Mouse (Mus musculus): ENCODE data around the gene Pelo. TPM values are rescaled to one million over a fixed set of nuclear protein-coding genes. Genes with fewer than 3 reads are reported as not detected.
A peak's percentile ranks its signal among the peaks of the same experiment; 100 is the strongest.

Gene Pelo
- polyA plus RNA-seq, 1 experiment from 2014 or later, result 7.0 TPM

DNA sequence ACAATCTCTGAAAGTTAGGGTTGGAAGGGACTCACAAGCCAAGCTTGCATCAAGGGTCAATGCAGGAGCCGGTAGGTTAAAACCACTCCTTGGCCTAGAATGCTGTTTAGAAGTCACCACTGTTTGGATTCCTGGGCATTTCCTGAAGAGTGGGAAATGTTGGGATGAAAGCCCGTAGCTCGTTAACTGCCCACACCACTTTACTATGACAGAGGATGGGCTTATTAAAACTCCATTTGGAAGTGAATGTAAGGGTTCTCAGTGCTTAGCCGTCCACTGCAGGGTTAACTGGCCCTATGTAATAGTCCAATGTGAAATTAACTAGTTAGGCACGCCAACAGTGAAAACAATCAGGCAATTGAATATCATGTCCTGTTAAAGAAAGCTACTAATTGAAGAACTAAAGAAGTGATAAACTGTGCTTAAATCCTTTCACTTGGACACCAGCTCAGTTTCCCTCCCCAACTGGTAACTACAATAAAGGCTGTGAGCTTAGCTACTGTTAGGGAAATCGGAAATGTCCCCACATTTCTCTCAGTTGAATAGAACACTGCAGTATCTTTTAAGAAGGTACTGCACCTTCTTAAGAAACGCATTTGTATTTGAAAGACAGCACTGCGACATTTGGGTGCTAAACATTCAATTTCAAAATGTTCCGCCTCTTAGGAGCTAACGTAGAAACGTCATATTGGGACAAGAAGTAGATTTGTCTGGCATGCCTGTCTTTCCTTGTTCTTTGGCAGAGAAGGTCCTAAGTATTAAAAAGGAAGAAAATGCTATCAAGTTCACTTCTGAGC, 10.6 kb upstream of the Pelo start:
- Histone ChIP-seq H3K4me2 (replicated peaks; ENCODE audit: low read depth, low read length) (peak overlapping the region; percentile 73), H3K4me3 (ENCODE audit: low read length) (peak overlapping the region; percentile 64), H3K27me3 (ENCODE audit: control insufficient read depth, insufficient read depth, low read length) (no peaks in the 10 kb centered on the region), H3K9me3 (ENCODE audit: control insufficient read depth, low read length) (no peaks in the 10 kb centered on the region), H3K27ac (ENCODE audit: low read depth, low read length) (peak overlapping the region; percentile 83; the same call in 1 of the 2 replicates), H3K9ac (ENCODE audit: low read depth, low read length) (peak overlapping the region; percentile 66), H3K36me3 (ENCODE audit: control insufficient read depth, insufficient read depth, low read length) (no peaks in the 10 kb centered on the region), H3K4me1 (ENCODE audit: control insufficient read depth, insufficient read depth, low read length) (0 out of 2 replicates have a peak, but pooled peaks cover 3% of the 10 kb centered on the region)
- 29% methylated on average over 11 of the region's 11 CpGs for whole genome bisulfite sequencing
- no peak for ATAC-seq (ENCODE audit: low FRiP score, low TSS enrichment)

DNA sequence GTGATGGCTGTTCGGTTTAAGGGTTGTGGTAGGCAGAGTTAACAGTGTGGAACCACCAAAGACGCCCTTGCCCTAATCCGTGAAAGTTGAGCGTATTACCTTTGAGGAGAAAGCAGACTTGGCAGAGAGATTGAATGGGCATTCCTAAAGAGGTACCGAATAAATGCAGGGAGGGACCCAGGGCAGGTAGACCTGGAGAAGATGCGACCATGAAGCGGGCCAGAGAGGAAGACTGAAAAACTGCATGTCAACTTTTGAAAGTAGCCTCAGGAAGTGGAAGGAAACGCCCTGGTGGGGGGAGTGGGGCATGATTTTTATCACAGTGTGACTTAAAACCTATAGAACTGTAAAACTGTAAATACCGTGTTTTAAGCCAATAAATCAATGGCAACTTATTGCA, 9.4 kb upstream of the Pelo start:
- 0 out of 2 replicates have a peak, but pooled peaks cover 3% of the 10 kb centered on the region for H3K4me1 ChIP-seq (ENCODE audit: control insufficient read depth, insufficient read depth, low read length)
- ATAC-seq (ENCODE audit: low FRiP score, low TSS enrichment), result no peak

DNA sequence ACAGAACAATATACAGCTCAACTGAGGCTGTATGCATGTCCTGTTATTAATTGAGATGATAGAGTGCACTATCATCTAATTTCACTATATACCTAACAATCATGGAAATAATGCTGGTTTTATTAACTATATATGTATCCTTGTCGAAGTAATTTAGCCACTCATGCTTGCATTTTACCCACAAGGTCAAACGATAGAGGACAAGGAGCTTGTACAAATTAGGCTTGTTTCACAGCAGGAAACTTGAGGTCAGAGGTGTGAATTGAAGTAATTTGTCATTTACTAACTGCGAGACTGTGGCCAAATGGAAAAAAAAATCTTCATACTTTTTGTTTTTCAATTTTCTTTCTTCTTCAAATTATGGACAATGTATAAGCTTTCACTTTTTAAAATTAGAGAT, 8.2 kb upstream of the Pelo start:
- no peak overlapping the region for H3K27ac ChIP-seq (ENCODE audit: low read depth, low read length)
- no peaks in the 10 kb centered on the region for H3K9me3 ChIP-seq (ENCODE audit: control insufficient read depth, low read length)
- H3K4me1 ChIP-seq (ENCODE audit: control insufficient read depth, insufficient read depth, low read length), result 0 out of 2 replicates have a peak, but pooled peaks cover 3% of the 10 kb centered on the region
- H3K36me3 ChIP-seq (ENCODE audit: control insufficient read depth, insufficient read depth, low read length), result no peaks in the 10 kb centered on the region
- no peaks in the 10 kb centered on the region for H3K27me3 ChIP-seq (ENCODE audit: control insufficient read depth, insufficient read depth, low read length)
- ATAC-seq (ENCODE audit: low FRiP score, low TSS enrichment), result no peak
- H3K4me3 ChIP-seq (ENCODE audit: low read length), result no peak overlapping the region
- 62% methylated on average over 3 of the region's 3 CpGs for WGBS
- H3K9ac ChIP-seq (ENCODE audit: low read depth, low read length), result no peak overlapping the region
- H3K4me2 ChIP-seq (replicated peaks; ENCODE audit: low read depth, low read length), result no peak overlapping the region

More for the DNA sequence above, 9.4 kb upstream of the Pelo start:
- 69% methylated on average over 9 of the region's 9 CpGs for WGBS
- H3K27me3 ChIP-seq (ENCODE audit: control insufficient read depth, insufficient read depth, low read length), result no peaks in the 10 kb centered on the region
- no peaks in the 10 kb centered on the region for H3K36me3 ChIP-seq (ENCODE audit: control insufficient read depth, insufficient read depth, low read length)
- H3K4me2 ChIP-seq (replicated peaks; ENCODE audit: low read depth, low read length), result peak overlapping the region; percentile 73
- no peak overlapping the region for H3K9ac ChIP-seq (ENCODE audit: low read depth, low read length)
- H3K9me3 ChIP-seq (ENCODE audit: control insufficient read depth, low read length), result no peaks in the 10 kb centered on the region
- H3K27ac ChIP-seq (ENCODE audit: low read depth, low read length), result no peak overlapping the region
- H3K4me3 ChIP-seq (ENCODE audit: low read length), result no peak overlapping the region

DNA sequence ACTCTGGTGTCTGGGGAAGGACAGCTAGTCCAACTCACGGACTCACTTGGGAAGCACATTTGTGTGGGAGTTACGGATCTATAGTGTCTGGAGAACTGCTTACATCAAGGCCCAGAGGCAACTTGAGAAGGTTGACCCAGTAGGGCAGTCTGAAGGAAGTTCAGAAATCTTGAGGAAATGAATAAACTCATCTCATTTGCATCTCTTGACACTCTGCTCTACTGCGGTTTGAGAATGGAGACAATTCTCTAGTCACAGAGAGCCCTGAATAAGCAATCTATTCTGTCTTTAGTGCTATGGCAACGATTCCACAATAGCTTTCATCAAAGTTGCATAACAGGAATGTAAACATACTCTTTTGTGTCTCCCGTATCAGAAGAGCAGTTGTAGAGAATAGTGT, 7.0 kb upstream of the Pelo start:
- Histone ChIP-seq H3K36me3 (ENCODE audit: control insufficient read depth, insufficient read depth, low read length) (no peaks in the 10 kb centered on the region), H3K9ac (ENCODE audit: low read depth, low read length) (no peak overlapping the region), H3K4me3 (ENCODE audit: low read length) (no peak overlapping the region), H3K27me3 (ENCODE audit: control insufficient read depth, insufficient read depth, low read length) (no peaks in the 10 kb centered on the region), H3K4me2 (replicated peaks; ENCODE audit: low read depth, low read length) (no peak overlapping the region), H3K4me1 (ENCODE audit: control insufficient read depth, insufficient read depth, low read length) (no peaks in the 10 kb centered on the region), H3K27ac (ENCODE audit: low read depth, low read length) (no peak overlapping the region), H3K9me3 (ENCODE audit: control insufficient read depth, low read length) (no peaks in the 10 kb centered on the region)
- no peak for ATAC-seq (ENCODE audit: low FRiP score, low TSS enrichment)
- 55% methylated on average over 5 of the region's 5 CpGs for WGBS

DNA sequence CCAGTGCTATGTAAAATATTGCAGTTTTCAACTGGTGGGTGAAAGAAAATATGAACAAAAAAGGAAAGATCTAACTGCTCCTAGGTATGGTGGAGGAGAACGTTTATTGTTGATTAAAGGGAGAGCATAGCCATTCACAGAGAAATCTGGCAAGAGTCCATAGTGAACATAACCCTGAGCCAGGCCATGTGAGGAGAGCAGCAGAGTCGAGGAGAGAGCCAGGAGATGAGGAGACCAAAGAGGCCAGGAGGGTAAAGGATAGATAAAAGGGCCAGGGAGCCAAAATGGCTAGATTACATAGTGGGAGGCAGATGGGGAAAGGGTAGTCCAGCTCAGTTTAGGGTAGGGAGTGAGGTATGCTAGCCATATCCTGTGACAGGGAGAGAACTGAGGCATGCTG, 6.2 kb upstream of the Pelo start:
- WGBS, result 47% methylated on average over 2 of the region's 2 CpGs
- no peak; the same call in 1 of the 2 replicates for ATAC-seq (ENCODE audit: low FRiP score, low TSS enrichment)
- peaks cover under 1% of the 10 kb centered on the region; the same call in 1 of the 2 replicates for H3K4me1 ChIP-seq (ENCODE audit: control insufficient read depth, insufficient read depth, low read length)
- H3K4me2 ChIP-seq (replicated peaks; ENCODE audit: low read depth, low read length), result no peak overlapping the region
- H3K36me3 ChIP-seq (ENCODE audit: control insufficient read depth, insufficient read depth, low read length), result no peaks in the 10 kb centered on the region
- no peak overlapping the region for H3K4me3 ChIP-seq (ENCODE audit: low read length)
- H3K27me3 ChIP-seq (ENCODE audit: control insufficient read depth, insufficient read depth, low read length), result no peaks in the 10 kb centered on the region
- H3K27ac ChIP-seq (ENCODE audit: low read depth, low read length), result no peak overlapping the region
- H3K9ac ChIP-seq (ENCODE audit: low read depth, low read length), result no peak overlapping the region
- no peaks in the 10 kb centered on the region for H3K9me3 ChIP-seq (ENCODE audit: control insufficient read depth, low read length)

DNA sequence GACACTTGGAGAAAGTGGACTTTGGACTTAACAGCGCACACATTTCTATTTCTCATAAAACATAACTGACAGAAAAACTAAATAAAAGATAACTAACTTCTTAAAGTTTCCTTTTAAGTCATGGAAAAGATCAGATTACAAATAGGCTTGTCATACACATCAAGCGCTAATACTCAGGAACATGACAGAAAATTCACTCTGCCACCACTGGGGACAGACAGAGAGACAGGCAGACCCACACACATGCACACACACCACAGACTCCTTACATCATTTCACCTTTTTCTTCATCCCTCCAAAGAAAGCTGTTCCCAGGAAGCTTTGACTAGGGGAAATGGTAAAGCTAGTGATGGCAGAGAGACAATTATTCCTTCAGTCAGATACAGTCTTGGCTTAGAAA, 5.4 kb upstream of the Pelo start:
- H3K9me3 ChIP-seq (ENCODE audit: control insufficient read depth, low read length), result no peaks in the 10 kb centered on the region
- H3K27ac ChIP-seq (ENCODE audit: low read depth, low read length), result no peak overlapping the region
- ATAC-seq (ENCODE audit: low FRiP score, low TSS enrichment), result no peak
- WGBS, result 88% methylated on average over 2 of the region's 2 CpGs
- no peak overlapping the region for H3K4me3 ChIP-seq (ENCODE audit: low read length)
- peaks cover 5% of the 10 kb centered on the region; the same call in 1 of the 2 replicates for H3K4me1 ChIP-seq (ENCODE audit: control insufficient read depth, insufficient read depth, low read length)
- no peak overlapping the region for H3K4me2 ChIP-seq (replicated peaks; ENCODE audit: low read depth, low read length)
- H3K36me3 ChIP-seq (ENCODE audit: control insufficient read depth, insufficient read depth, low read length), result no peaks in the 10 kb centered on the region
- no peak overlapping the region for H3K9ac ChIP-seq (ENCODE audit: low read depth, low read length)
- no peaks in the 10 kb centered on the region for H3K27me3 ChIP-seq (ENCODE audit: control insufficient read depth, insufficient read depth, low read length)

DNA sequence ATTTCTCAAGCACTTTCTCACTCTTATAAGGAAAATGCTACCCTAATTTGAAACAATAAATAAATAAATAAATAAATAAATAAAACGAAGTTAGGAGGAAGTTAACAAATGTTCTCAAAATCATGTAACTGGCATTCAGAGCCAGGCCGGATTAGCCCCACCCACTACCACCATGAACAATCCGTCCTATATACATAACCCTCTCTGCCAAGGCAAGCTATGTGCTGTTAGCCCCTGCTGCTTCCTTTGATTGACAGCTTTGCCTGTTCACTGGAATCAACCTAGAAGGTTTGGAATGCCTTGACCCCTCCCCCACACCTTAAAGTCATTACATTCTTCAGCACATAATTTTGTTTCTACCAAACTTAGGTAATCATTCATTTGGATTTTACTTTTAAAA, 1.5 kb upstream of the Pelo start:
- 85% methylated on average over 3 of the region's 3 CpGs for WGBS
- ATAC-seq (ENCODE audit: low FRiP score, low TSS enrichment), result no peak
- Histone ChIP-seq H3K36me3 (ENCODE audit: control insufficient read depth, insufficient read depth, low read length) (peaks cover 14% of the 10 kb centered on the region), H3K9me3 (ENCODE audit: control insufficient read depth, low read length) (no peaks in the 10 kb centered on the region), H3K27me3 (ENCODE audit: control insufficient read depth, insufficient read depth, low read length) (no peaks in the 10 kb centered on the region), H3K4me1 (ENCODE audit: control insufficient read depth, insufficient read depth, low read length) (peaks cover 15% of the 10 kb centered on the region; the same call in 1 of the 2 replicates), H3K9ac (ENCODE audit: low read depth, low read length) (no peak overlapping the region), H3K27ac (ENCODE audit: low read depth, low read length) (no peak overlapping the region), H3K4me3 (ENCODE audit: low read length) (no peak overlapping the region), H3K4me2 (replicated peaks; ENCODE audit: low read depth, low read length) (no peak overlapping the region)

DNA sequence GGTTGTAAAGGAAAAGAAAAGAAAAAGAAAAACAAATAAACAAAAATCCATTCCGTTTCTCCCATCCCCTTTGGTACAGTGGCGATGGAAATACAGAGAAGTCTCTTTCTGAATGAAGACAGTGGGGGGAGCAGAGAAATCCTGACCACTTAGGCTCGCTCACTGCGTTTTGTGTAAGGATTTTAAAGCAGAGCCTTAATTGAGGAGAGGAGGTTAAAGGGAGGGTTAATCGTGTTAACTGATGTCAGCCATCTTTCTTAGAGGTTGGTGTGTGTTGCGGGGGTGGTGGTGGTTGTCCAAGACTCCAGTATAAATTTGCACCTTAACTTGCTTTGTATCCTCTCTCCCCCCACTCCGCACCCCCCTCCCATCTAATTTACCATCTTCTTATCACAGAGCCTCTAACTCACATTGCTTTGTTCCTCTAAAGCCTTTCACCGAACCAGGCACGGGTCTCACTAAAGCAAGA, 1.0 kb upstream of the Pelo start:
- H3K9ac ChIP-seq (ENCODE audit: low read depth, low read length), result peak overlapping the region; percentile 25; the same call in 1 of the 2 replicates
- H3K4me3 ChIP-seq (ENCODE audit: low read length), result peak overlapping the region; percentile 54
- WGBS, result 45% methylated on average over 9 of the region's 9 CpGs
- no peaks in the 10 kb centered on the region for H3K27me3 ChIP-seq (ENCODE audit: control insufficient read depth, insufficient read depth, low read length)
- peaks cover 16% of the 10 kb centered on the region for H3K36me3 ChIP-seq (ENCODE audit: control insufficient read depth, insufficient read depth, low read length)
- H3K4me1 ChIP-seq (ENCODE audit: control insufficient read depth, insufficient read depth, low read length), result peaks cover 15% of the 10 kb centered on the region; the same call in 1 of the 2 replicates
- H3K9me3 ChIP-seq (ENCODE audit: control insufficient read depth, low read length), result no peaks in the 10 kb centered on the region
- peak overlapping the region; percentile 88 for H3K27ac ChIP-seq (ENCODE audit: low read depth, low read length)
- H3K4me2 ChIP-seq (replicated peaks; ENCODE audit: low read depth, low read length), result peak overlapping the region; percentile 82
- no peak for ATAC-seq (ENCODE audit: low FRiP score, low TSS enrichment)

DNA sequence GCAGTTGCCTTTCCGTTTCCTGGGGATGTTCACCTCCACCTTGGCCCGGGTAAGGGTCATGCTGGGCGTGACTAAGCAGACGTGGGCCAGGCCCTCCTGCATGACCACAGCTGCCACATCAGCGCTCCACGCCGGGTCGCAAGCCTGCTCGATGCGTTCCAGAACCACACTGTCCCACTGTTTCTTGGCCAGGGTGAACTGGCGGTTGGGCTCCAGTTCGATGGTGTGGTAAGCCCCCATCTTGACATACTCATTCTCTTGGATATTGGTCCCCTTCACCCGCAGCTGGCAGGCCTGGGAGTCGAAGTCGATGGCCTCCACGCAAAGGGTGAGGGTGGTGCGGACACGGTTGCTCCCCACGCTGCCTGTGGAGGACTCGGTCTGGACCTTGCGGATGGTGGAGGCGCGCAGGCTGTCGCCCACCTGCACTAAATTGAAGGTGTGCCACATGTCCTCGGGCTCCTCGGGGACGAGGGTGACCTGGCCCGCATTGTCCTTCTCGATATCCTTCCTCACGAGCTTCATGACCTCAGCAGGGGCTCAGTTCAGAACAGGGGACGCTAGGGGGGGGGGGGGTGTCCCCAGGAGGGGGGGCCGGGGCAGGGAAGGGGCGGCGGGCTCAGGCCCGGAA, 476 bp downstream of the Pelo start:
- H3K27ac ChIP-seq (ENCODE audit: low read depth, low read length), result peak overlapping the region; percentile 88; the same call in 1 of the 2 replicates
- peak overlapping the region; percentile 54 for H3K4me3 ChIP-seq (ENCODE audit: low read length)
- H3K4me2 ChIP-seq (replicated peaks; ENCODE audit: low read depth, low read length), result peak overlapping the region; percentile 82
- peaks cover 15% of the 10 kb centered on the region; the same call in 1 of the 2 replicates for H3K4me1 ChIP-seq (ENCODE audit: control insufficient read depth, insufficient read depth, low read length)
- no peaks in the 10 kb centered on the region for H3K27me3 ChIP-seq (ENCODE audit: control insufficient read depth, insufficient read depth, low read length)
- peak; percentile 67 for ATAC-seq (ENCODE audit: low FRiP score, low TSS enrichment)
- peak overlapping the region; percentile 85 for H3K9ac ChIP-seq (ENCODE audit: low read depth, low read length)
- H3K9me3 ChIP-seq (ENCODE audit: control insufficient read depth, low read length), result no peaks in the 10 kb centered on the region
- H3K36me3 ChIP-seq (ENCODE audit: control insufficient read depth, insufficient read depth, low read length), result peaks cover 18% of the 10 kb centered on the region
- WGBS, result 5% methylated on average over 34 of the region's 35 CpGs
